Mouse (Mus musculus): ENCODE measurements at regions not wholly inside any gene's neighbourhood (a gene's known extent, or its start where the extent isn't known, plus 50 kb on each side); places are given as distances from the start of the nearest gene placed in this dataset.

DNA sequence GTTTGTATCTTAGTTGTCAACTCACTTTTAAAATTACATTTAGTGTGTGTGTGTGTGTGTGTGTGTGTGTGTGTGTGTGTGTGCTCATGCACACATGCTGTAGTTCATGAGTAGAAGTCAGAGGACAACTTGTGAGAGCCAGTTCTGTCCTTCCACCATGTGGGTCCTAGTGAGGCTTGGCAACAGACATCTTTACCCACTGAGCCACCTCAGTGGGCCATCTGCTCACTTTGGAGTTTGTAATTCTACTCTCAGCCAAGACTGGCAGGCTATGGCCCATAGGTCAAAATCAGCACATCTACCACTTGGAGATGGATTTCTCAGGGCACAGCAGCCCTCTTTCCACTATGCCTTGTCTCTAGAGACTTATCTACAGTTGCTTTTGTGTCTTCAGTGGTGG, 388.3 kb upstream of the Kif2a start:
- no peak for TF ChIP-seq ZC3H11A (IDR thresholded peaks at IDR 0.05; ENCODE audit: borderline replicate concordance, low read depth, low read length)
- TF ChIP-seq HCFC1 (IDR thresholded peaks at IDR 0.05; ENCODE audit: borderline replicate concordance, insufficient read depth, low read length), result no peak
- no peak for TF ChIP-seq ZNF384 (IDR thresholded peaks at IDR 0.05; ENCODE audit: low read depth, low read length)
- TF ChIP-seq MAFK (IDR thresholded peaks at IDR 0.05; ENCODE audit: insufficient read depth, low read depth, low read length), result no peak
- TF ChIP-seq CHD2 (IDR thresholded peaks at IDR 0.05; ENCODE audit: low read depth, low read length), result no peak
